Comparison of ENCODE assay signal across 9 mouse cellular contexts in the genomic region with DNA sequence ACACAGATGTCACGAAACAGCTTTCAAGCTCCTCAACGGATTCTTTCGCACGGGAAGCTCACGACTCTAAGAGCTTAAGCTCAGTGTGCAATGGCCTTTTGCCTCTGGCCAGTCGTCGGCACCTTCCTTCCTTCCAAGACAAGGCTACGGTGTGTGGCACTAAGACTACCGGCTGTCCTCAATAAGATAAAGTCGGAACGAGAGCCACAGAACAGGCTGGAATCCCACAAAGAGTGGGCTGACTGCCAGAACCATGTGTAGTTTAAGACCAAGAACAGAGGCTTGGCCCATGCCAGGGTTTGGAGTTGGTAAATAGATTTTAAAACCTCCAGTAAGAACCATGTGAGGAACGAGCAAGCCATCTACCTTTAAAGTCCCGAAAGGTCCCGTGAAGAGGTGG.
A peak's percentile ranks its signal among the peaks of the same experiment; 100 is the strongest.
DNase-seq lines count a peak whose midpoint lies in the region; ATAC-seq and TF ChIP-seq lines count a peak whose summit lies in the region.
"Had no signal": no experiment of that assay in that cellular context is flagged by ENCODE, and none has a peak within 500 bp of the region (broad histone marks: within the 10 kb centered on the region; RNA-seq: fewer than 3 reads in every experiment).

No protein-coding gene starts in this region.

- 69% methylated on average over 14 of the region's 14 CpGs for WGBS in kidney, adult 2 months
- WGBS in kidney, embryonic 16.5 days, result 80% methylated on average over 14 of the region's 14 CpGs

- H3K4me3 ChIP-seq in kidney, adult 2 months (ENCODE audit: insufficient read depth, low read depth, low read length), result no peak overlapping the region
- H3K4me3 ChIP-seq in kidney, embryonic 16.5 days (ENCODE audit: low read length), result no peak overlapping the region

- no peak overlapping the region for H3K4me2 ChIP-seq in kidney, embryonic 16.5 days (replicated peaks; ENCODE audit: low read depth, low read length)

- no peaks in the 10 kb centered on the region; the same call in 1 of the 2 replicates for H3K4me1 ChIP-seq in kidney, adult 2 months (ENCODE audit: control insufficient read depth, insufficient read depth, low read length)
- H3K4me1 ChIP-seq in kidney, embryonic 16.5 days (ENCODE audit: insufficient read depth, low read length), result no peaks in the 10 kb centered on the region; the same call in 1 of the 2 replicates

- peak; percentile 20 for DNase-seq in kidney, adult 2 months
- peak; percentile 10 for DNase-seq in NIH3T3 (ENCODE audit: low read depth)
- peak; percentile 40 for DNase-seq in cerebellum, adult 11 months
- DNase-seq in heart, postnatal 4 days, result peak; percentile 34
- DNase-seq in MN1 (ENCODE audit: low spot score), result no peak
- no peak for DNase-seq in urinary bladder, postnatal 36 days (ENCODE audit: low spot score in 2 of 2)

- no peak for TF ChIP-seq POLR2A in kidney, adult 2 months (IDR thresholded peaks at IDR 0.05; ENCODE audit: low read depth, low read length)

- no peaks in the 10 kb centered on the region for H3K9me3 ChIP-seq in kidney, embryonic 16.5 days (ENCODE audit: low read length)

- no peaks in the 10 kb centered on the region for H3K27me3 ChIP-seq in kidney, adult 2 months (replicated peaks; ENCODE audit: control insufficient read depth, insufficient read depth, low read length)
- H3K27me3 ChIP-seq in kidney, embryonic 16.5 days (ENCODE audit: insufficient read depth, low read length), result no peaks in the 10 kb centered on the region

- no peak overlapping the region for H3K9ac ChIP-seq in kidney, embryonic 16.5 days (replicated peaks; ENCODE audit: low read length)

- no peaks in the 10 kb centered on the region for H3K36me3 ChIP-seq in kidney, adult 2 months (ENCODE audit: control insufficient read depth, insufficient read depth, low read length)
- H3K36me3 ChIP-seq in kidney, embryonic 16.5 days (ENCODE audit: insufficient read depth, low read length), result no peaks in the 10 kb centered on the region
- H3K36me3 ChIP-seq: G1E had no signal

- no peak for ATAC-seq in kidney, embryonic 16.5 days (ENCODE audit: low FRiP score, low TSS enrichment)
- no peak for ATAC-seq in inflammation-experienced regulatory T-cells, adult 6 months

- H3K27ac ChIP-seq in kidney, adult 2 months (ENCODE audit: insufficient read depth, low read depth, low read length), result no peak overlapping the region
- H3K27ac ChIP-seq in kidney, embryonic 16.5 days (ENCODE audit: low read length), result no peak overlapping the region

- no peak for TF ChIP-seq CTCF in kidney, adult 2 months (conservative IDR thresholded peaks at IDR 0.05; ENCODE audit: insufficient read depth, insufficient read length, low read depth, low read length)

Comparison
In these comparisons a context has a peak if more than half of its experiments do, and no peak if none do; other contexts are left out.
1. DNase-seq: peak in kidney, adult 2 months (single experiment), NIH3T3 (single experiment), cerebellum, adult 11 months (single experiment) and heart, postnatal 4 days (single experiment); none in MN1 (single experiment) and urinary bladder, postnatal 36 days (0 of 2).